In the genomic region with DNA sequence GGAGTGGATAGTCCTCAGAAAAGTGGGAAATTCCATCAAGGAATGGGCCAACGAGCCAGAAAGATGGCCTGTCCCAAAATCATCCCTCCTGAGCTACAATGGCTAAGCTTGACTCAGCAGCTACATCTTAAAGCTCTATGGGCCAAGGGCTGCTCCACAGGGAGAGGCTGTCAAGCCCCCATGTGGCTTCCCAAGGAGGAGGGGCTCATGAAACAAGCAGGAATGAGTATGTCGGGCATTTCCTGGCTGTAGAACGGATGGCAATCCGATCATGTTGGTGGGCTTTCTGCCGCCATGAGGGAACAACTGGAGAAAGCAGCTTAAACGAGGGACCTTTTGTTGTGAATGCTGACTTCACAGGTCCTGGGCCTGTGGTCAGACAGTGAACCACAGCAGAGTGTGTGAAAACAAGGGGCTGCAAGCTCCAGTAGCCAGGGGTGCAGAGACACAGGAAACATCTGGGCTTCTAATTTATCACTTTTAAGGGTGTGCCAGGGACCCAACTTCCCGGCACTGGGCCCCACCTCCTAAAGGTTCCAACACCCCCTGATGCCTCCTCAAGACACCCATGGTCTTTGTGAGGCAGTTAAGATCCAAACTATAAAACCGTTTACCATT, we compare ENCODE assay signal across 8 mouse cellular contexts. TPM values are rescaled to one million over a fixed set of nuclear protein-coding genes. Genes with fewer than 3 reads are reported as not detected.
A peak's percentile ranks its signal among the peaks of the same experiment; 100 is the strongest.
DNase-seq lines count a peak whose midpoint lies in the region; ATAC-seq and TF ChIP-seq lines count a peak whose summit lies in the region.

No protein-coding gene starts in this region.

- H3K4me1 ChIP-seq in MEL (ENCODE audit: control insufficient read depth in 1 of 2, insufficient read depth in 2 of 2, low read length in 2 of 2): peaks cover 0 to 24% of the 10 kb centered on the region in 2 experiments; a peak in 2 of 4 replicates
- peaks cover 16% of the 10 kb centered on the region for H3K4me1 ChIP-seq in embryonic facial prominence, embryonic 14.5 days (ENCODE audit: control insufficient read depth, insufficient read depth, low read length)
- peaks cover 8% of the 10 kb centered on the region for H3K4me1 ChIP-seq in hindbrain, embryonic 12.5 days

- no peak overlapping the region for H3K4me3 ChIP-seq in MEL (ENCODE audit: control insufficient read depth in 1 of 2, insufficient read depth in 1 of 2, low read depth in 2 of 2, low read length in 2 of 2)
- H3K4me3 ChIP-seq in embryonic facial prominence, embryonic 14.5 days (ENCODE audit: low read depth, low read length): no peak overlapping the region
- no peak overlapping the region for H3K4me3 ChIP-seq in hindbrain, embryonic 12.5 days

- DNase-seq in MEL (ENCODE audit: low read depth, low spot score): peak; percentile 56
- no peak for DNase-seq in embryonic facial prominence, embryonic 14.5 days (ENCODE audit: low spot score)
- peak; percentile 24 to 44 for DNase-seq in kidney, postnatal 4 days
- DNase-seq in skeletal muscle tissue, adult 2 months (ENCODE audit: low read depth, low spot score): peak; percentile 38
- no peak for DNase-seq in left cerebral cortex, adult 8-10 months (ENCODE audit: low spot score in 2 of 2)
- DNase-seq in cerebellum, postnatal 25 days: no peak
- no peak for DNase-seq in adrenal gland, postnatal 25 days

- ATAC-seq in embryonic facial prominence, embryonic 14.5 days (ENCODE audit: low read depth): no peak
- ATAC-seq in hindbrain, embryonic 12.5 days (ENCODE audit: low FRiP score): no peak

- peaks cover 0 to 21% of the 10 kb centered on the region in 2 experiments; a peak in 2 of 4 replicates for H3K36me3 ChIP-seq in MEL (ENCODE audit: control insufficient read depth in 1 of 2, insufficient read depth in 2 of 2, low read length in 2 of 2)
- no peaks in the 10 kb centered on the region for H3K36me3 ChIP-seq in embryonic facial prominence, embryonic 14.5 days (ENCODE audit: control insufficient read depth, insufficient read depth, low read length)
- no peaks in the 10 kb centered on the region for H3K36me3 ChIP-seq in hindbrain, embryonic 12.5 days

- WGBS in embryonic facial prominence, embryonic 14.5 days: 54% methylated on average over 8 of the region's 8 CpGs
- 64% methylated on average over 8 of the region's 8 CpGs for WGBS in hindbrain, embryonic 12.5 days

- no peaks in the 10 kb centered on the region for H3K27me3 ChIP-seq in MEL (ENCODE audit: control insufficient read depth in 1 of 2, insufficient read depth in 2 of 2, low read length in 2 of 2)
- H3K27me3 ChIP-seq in embryonic facial prominence, embryonic 14.5 days (replicated peaks; ENCODE audit: control insufficient read depth, insufficient read depth, low read length): no peaks in the 10 kb centered on the region
- no peaks in the 10 kb centered on the region for H3K27me3 ChIP-seq in hindbrain, embryonic 12.5 days

- no peaks in the 10 kb centered on the region for H3K79me2 ChIP-seq in MEL (ENCODE audit: control insufficient read depth, insufficient read depth, low read length, poor library complexity)

- H3K27ac ChIP-seq in MEL (ENCODE audit: control insufficient read depth, low read depth, low read length): 0 out of 2 replicates have a peak overlapping the region, but pooled peaks have one; percentile 3
- H3K27ac ChIP-seq in embryonic facial prominence, embryonic 14.5 days (replicated peaks; ENCODE audit: low read depth, low read length): no peak overlapping the region; the same call in 1 of the 2 replicates
- no peak overlapping the region for H3K27ac ChIP-seq in hindbrain, embryonic 12.5 days

- H3K9ac ChIP-seq in MEL (ENCODE audit: control insufficient read depth, low read depth, low read length, poor library complexity, severe bottlenecking): peak overlapping the region; percentile 7
- H3K9ac ChIP-seq in embryonic facial prominence, embryonic 14.5 days (ENCODE audit: low read depth, low read length): 0 out of 2 replicates have a peak overlapping the region, but pooled peaks have one; percentile 14
- H3K9ac ChIP-seq in hindbrain, embryonic 12.5 days: no peak overlapping the region

- TF ChIP-seq EP300 in MEL (IDR thresholded peaks at IDR 0.05; ENCODE audit: low read depth in 1 of 2, low read length in 2 of 2): peak; percentile 9 to 37; a peak in 1 of 4 replicates

- TF ChIP-seq POLR2A in MEL (IDR thresholded peaks at IDR 0.05; ENCODE audit: control insufficient read depth in 1 of 2, insufficient read depth in 1 of 2, low read depth in 1 of 2, low read length in 2 of 2, poor library complexity in 1 of 2): no peak

- H3K9me3 ChIP-seq in MEL (replicated peaks; ENCODE audit: insufficient read depth, low read length): no peaks in the 10 kb centered on the region
- no peaks in the 10 kb centered on the region for H3K9me3 ChIP-seq in embryonic facial prominence, embryonic 14.5 days (ENCODE audit: control insufficient read depth, low read length)
- no peaks in the 10 kb centered on the region for H3K9me3 ChIP-seq in hindbrain, embryonic 12.5 days (replicated peaks)

- no peak overlapping the region for H3K4me2 ChIP-seq in embryonic facial prominence, embryonic 14.5 days (ENCODE audit: low read depth, low read length)
- H3K4me2 ChIP-seq in hindbrain, embryonic 12.5 days (replicated peaks): no peak overlapping the region

- no peak for TF ChIP-seq RAD21 in MEL (IDR thresholded peaks at IDR 0.05; ENCODE audit: low read depth, low read length)

- no peak; a peak in 1 of 6 replicates for TF ChIP-seq CTCF in MEL (IDR thresholded peaks at IDR 0.05 in 2 of 3, conservative IDR thresholded peaks at IDR 0.05 in 1 of 3; ENCODE audit: control insufficient read depth in 1 of 3, insufficient read depth in 1 of 3, low read depth in 2 of 3, low read length in 3 of 3, poor library complexity in 1 of 3, severe bottlenecking in 1 of 3)

TF ChIP-seq in MEL, 35 proteins besides CTCF, POLR2A, EP300 and RAD21:
- TF ChIP-seq KAT2A (conservative IDR thresholded peaks at IDR 0.05; ENCODE audit: low read depth, low read length) (no peak), TAL1 (IDR thresholded peaks at IDR 0.05; ENCODE audit: low read length) (peak; percentile 65), ZMIZ1 (IDR thresholded peaks at IDR 0.05; ENCODE audit: low read depth, low read length) (no peak), E2F4 (IDR thresholded peaks at IDR 0.05; ENCODE audit: borderline replicate concordance, low read depth, low read length) (no peak), TCF12 (IDR thresholded peaks at IDR 0.05; ENCODE audit: low read depth, low read length) (peak; percentile 39; the same call in 1 of the 2 replicates)

RNA-seq across cellular contexts. Expression of a gene that starts 53.5 kb away (rescaled TPM):
- 1.4 and 1.8 TPM in 2 replicates for total RNA-seq in MEL (2012; rRNA removed)
- polyA plus RNA-seq in MEL (2012; ENCODE audit: insufficient read depth in 1 of 2, insufficient read length in 2 of 2, low read depth in 1 of 2, low replicate concordance in 2 of 2, missing spikeins in 1 of 2): 1 to 10 TPM in 1 of 2 experiments, not detected in 1; 7.6 TPM
- polyA plus RNA-seq in embryonic facial prominence, embryonic 14.5 days (2014; fragmentation: Nextera tagmentation; extraction: Ambion mirVana): 10.4 and 11.2 TPM in 2 replicates
- 10 to 100 TPM; 12.6 to 19.8 (median 15.1) TPM for total RNA-seq in left cerebral cortex, adult 8-10 months (2022)
- 15.5 and 16.7 TPM in 2 replicates for polyA plus RNA-seq in hindbrain, embryonic 12.5 days (2016; fragmentation: Nextera tagmentation; extraction: Ambion mirVana)
- total RNA-seq in adrenal gland, postnatal 25 days (2021): 7.6 and 10.0 TPM in 2 replicates

Comparison
In these comparisons a context has a peak if more than half of its experiments do, and no peak if none do; other contexts are left out.
1. DNase-seq: peak in MEL (single experiment), kidney, postnatal 4 days (2 of 2) and skeletal muscle tissue, adult 2 months (single experiment); none in embryonic facial prominence, embryonic 14.5 days (single experiment), left cerebral cortex, adult 8-10 months (0 of 2), cerebellum, postnatal 25 days (0 of 2) and adrenal gland, postnatal 25 days (single experiment).